Mouse (Mus musculus) heart, adult 2 months (tissue): ENCODE data around the gene Soga1. TPM values are rescaled to one million over a fixed set of nuclear protein-coding genes. Genes with fewer than 3 reads are reported as not detected.

Experiments
- DNase-seq, 2 experiments: peaks; one replicate each; pipeline ENCODE4 v3.0.0; 2021
- H3K27ac ChIP-seq: fragments of 200-600 bp; 2 replicates; pipeline ENCODE4 v1.8.1; 2022
- H3K27me3 ChIP-seq: fragments of 200-500 bp; 2 replicates; pipeline ENCODE4 v1.6.1; 2012; ENCODE audit warnings: mild to moderate bottlenecking, low read length, inconsistent platforms, mixed read lengths; ENCODE audit not compliant: control insufficient read depth, insufficient read depth
- H3K36me3 ChIP-seq: fragments of 200-500 bp; 2 replicates; pipeline ENCODE4 v1.6.1; 2012; ENCODE audit warnings: low read length, inconsistent platforms; ENCODE audit not compliant: control insufficient read depth, insufficient read depth
- H3K4me1 ChIP-seq: fragments of 200-500 bp; 2 replicates; pipeline ENCODE4 v1.6.1; 2011; ENCODE audit warnings: low read length; ENCODE audit not compliant: control insufficient read depth, insufficient read depth
- H3K4me3 ChIP-seq: fragments of 200-600 bp; 2 replicates; pipeline ENCODE4 v1.8.1; 2022
- H3K79me2 ChIP-seq: fragments of 200-500 bp; replicated peaks from 2 replicates; pipeline ENCODE4 v1.6.1; 2012; ENCODE audit warnings: mild to moderate bottlenecking, inconsistent platforms, low read length, moderate library complexity, mixed read lengths; ENCODE audit not compliant: control insufficient read depth, insufficient read depth
- H3K9ac ChIP-seq: fragments of 200-500 bp; 2 replicates; pipeline ENCODE4 v1.6.1; 2012; ENCODE audit warnings: low read depth, mild to moderate bottlenecking, control low read depth, inconsistent platforms, low read length, mixed read lengths
- CTCF ChIP-seq: fragments of 200-600 bp; IDR thresholded peaks from 2 replicates; pipeline ENCODE4 v1.8.1; 2022; ENCODE audit warnings: antibody characterized with exemption, mild to moderate bottlenecking, moderate library complexity
- EP300 ChIP-seq: fragments of 200-500 bp; IDR thresholded peaks from 2 replicates; pipeline ENCODE4 v1.6.1; 2011; ENCODE audit warnings: low read depth, low read length, control low read depth; ENCODE audit not compliant: insufficient read depth
- POLR2A ChIP-seq: fragments of 200-500 bp; IDR thresholded peaks from 2 replicates; pipeline ENCODE4 v1.6.1; 2011; ENCODE audit warnings: mild to moderate bottlenecking, low read depth, low read length, control low read depth; ENCODE audit not compliant: insufficient read depth
- WGBS: fragments of 180-500 bp; shearing (Covaris S2); methylation state at CpG from one replicate; pipeline ENCODE4 v1.1.7; 2018; 5-methylcytosine and 5-hydroxymethylcytosine counted together
- intact Hi-C: fragments of 180-260 bp; cut with DNase I; formaldehyde crosslinking; loops from one replicate; pipeline ENCODE4 v1.15.1; 2025
- polyA plus RNA-seq: library from polyadenylated mRNA; depleted of rRNA; stranded (reverse); fragments of >200 nt; gene quantifications from 2 replicates; pipeline ENCODE4 v1.2.3, GENCODE M21; 2012
- total RNA-seq, 2 experiments: library from RNA; stranded (reverse); gene quantifications; 2 replicates each; pipeline ENCODE4 v1.2.3; 2021

The Soga1 gene
- total and polyA plus RNA-seq, 3 experiments: 4.8 to 11.7 (median 10.0) TPM

DNA sequence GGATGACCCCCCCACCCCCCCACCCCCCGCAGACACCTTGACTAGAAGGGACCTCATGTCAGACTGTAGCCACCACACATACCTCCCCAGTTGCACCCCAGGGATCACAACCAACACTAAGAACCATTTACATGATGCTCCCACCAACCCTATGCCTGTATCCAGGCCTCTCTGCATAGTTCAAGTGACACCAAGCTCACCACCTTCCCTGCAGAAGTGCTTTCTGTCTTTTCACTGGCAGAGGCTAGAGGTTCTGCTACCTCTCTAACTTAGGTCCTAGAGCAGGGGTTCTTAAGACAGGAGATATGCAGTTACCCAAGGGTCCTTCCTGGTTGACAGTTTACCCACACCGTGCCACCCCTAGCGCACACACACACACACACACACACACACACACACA, 3.8 kb downstream of the Soga1 start:
- peaks cover 3% of the 10 kb centered on the region; the same call in 1 of the 2 replicates for H3K36me3 ChIP-seq
- H3K79me2 ChIP-seq: peaks cover 2% of the 10 kb centered on the region; the same call in 1 of the 2 replicates
- H3K27ac ChIP-seq: peak overlapping the region; percentile 76
- 44% methylated on average over 3 of the region's 3 CpGs for WGBS
- no peak overlapping the region for H3K9ac ChIP-seq
- TF ChIP-seq EP300 (no peak), POLR2A (no peak), CTCF (no peak)
- H3K4me3 ChIP-seq: no peak overlapping the region
- no peak for DNase-seq
- no peaks in the 10 kb centered on the region for H3K27me3 ChIP-seq
- peaks cover 54% of the 10 kb centered on the region for H3K4me1 ChIP-seq
- intact Hi-C loops: loop anchor here (5.0 kb wide), 1 partner anchor 353 kb away; no protein-coding TSS in a partner anchor

GRCm38 (mm10) chr2:157074772-157075171, 4.3 kb downstream of the Soga1 start:
- peak in 1 of 2 experiments; percentile 19 for DNase-seq
- Histone ChIP-seq H3K79me2 (peaks cover 2% of the 10 kb centered on the region; the same call in 1 of the 2 replicates), H3K27ac (peak overlapping the region; percentile 76), H3K9ac (no peak overlapping the region), H3K4me1 (peaks cover 58% of the 10 kb centered on the region), H3K36me3 (peaks cover 3% of the 10 kb centered on the region; the same call in 1 of the 2 replicates), H3K4me3 (no peak overlapping the region), H3K27me3 (no peaks in the 10 kb centered on the region)
- TF ChIP-seq EP300 (0 out of 2 replicates have a peak, but pooled peaks have one; percentile 4), POLR2A (no peak), CTCF (no peak)
- 34% methylated on average over 5 of the region's 5 CpGs for WGBS
- intact Hi-C loops: loop anchor here (5.0 kb wide), 1 partner anchor 352 kb away; no protein-coding TSS in a partner anchor

GRCm38 (mm10) chr2:157074186-157074724, 4.8 kb downstream of the Soga1 start:
- TF ChIP-seq CTCF (no peak), EP300 (no peak), POLR2A (no peak)
- 30% methylated on average over 9 of the region's 9 CpGs for WGBS
- Histone ChIP-seq H3K36me3 (peaks cover 3% of the 10 kb centered on the region; the same call in 1 of the 2 replicates), H3K79me2 (peaks cover 2% of the 10 kb centered on the region; the same call in 1 of the 2 replicates), H3K4me3 (no peak overlapping the region), H3K9ac (no peak overlapping the region), H3K4me1 (peaks cover 61% of the 10 kb centered on the region), H3K27ac (peak overlapping the region; percentile 76), H3K27me3 (no peaks in the 10 kb centered on the region)
- intact Hi-C loops: no loop called here
- DNase-seq: peak in 1 of 2 experiments; percentile 40

- Histone ChIP-seq H3K4me3 (no peak overlapping the region), H3K36me3 (peaks cover 3% of the 10 kb centered on the region; the same call in 1 of the 2 replicates), H3K27me3 (no peaks in the 10 kb centered on the region), H3K4me1 (peaks cover 68% of the 10 kb centered on the region), H3K79me2 (peaks cover 2% of the 10 kb centered on the region; the same call in 1 of the 2 replicates), H3K9ac (no peak overlapping the region), H3K27ac (peak overlapping the region; percentile 76)
- 45% methylated on average over 9 of the region's 9 CpGs for WGBS
- TF ChIP-seq EP300: no peak
- TF ChIP-seq CTCF: no peak
- no peak for TF ChIP-seq POLR2A
- intact Hi-C loops: no loop called here
- DNase-seq: peak in 1 of 2 experiments; percentile 26
Observed at GRCm38 (mm10) chr2:157073378-157074052, 5.5 kb downstream of the Soga1 start.

DNA sequence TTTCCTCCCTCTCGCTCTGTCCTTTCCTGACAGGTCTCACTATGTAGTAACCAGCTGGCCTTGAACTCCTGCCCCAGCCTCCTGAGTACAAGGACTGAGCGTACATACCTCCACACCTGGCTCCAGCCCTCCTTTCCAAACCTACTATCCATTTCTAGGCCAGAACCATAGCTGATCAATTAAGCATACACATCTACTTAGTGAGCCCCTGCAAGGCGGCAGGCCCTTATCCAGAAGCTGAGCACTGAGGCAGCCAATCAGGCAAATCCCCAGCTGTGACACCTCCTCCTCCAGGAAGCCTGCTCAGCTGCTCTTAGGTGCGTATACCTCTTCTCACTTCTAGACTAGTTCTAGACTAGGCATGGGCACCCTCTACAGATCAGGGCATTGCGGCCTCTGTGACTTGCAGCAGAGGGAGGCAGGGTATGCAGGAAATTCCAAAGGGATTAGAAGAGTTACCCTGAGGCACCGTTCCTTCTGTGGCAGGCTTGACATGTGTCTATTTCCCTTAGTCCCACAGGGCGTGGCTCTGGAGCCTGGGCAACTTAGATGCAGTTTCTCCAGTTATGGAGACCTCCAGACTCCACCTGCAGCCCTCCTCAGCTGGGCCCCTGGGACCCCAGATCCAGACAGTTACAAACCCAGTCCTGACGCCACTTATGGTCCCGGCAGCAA, 6.6 kb downstream of the Soga1 start:
- WGBS: 58% methylated on average over 9 of the region's 9 CpGs
- TF ChIP-seq CTCF (no peak), POLR2A (no peak), EP300 (no peak)

More for the DNA sequence above, 6.6 kb downstream of the Soga1 start:
- H3K9ac ChIP-seq: no peak overlapping the region
- H3K4me1 ChIP-seq: peaks cover 69% of the 10 kb centered on the region
- peak overlapping the region; percentile 26; the same call in 1 of the 2 replicates for H3K27ac ChIP-seq
- H3K4me3 ChIP-seq: no peak overlapping the region
- peaks cover 2% of the 10 kb centered on the region; the same call in 1 of the 2 replicates for H3K79me2 ChIP-seq
- DNase-seq: peak in 1 of 2 experiments; percentile 24
- H3K36me3 ChIP-seq: peaks cover 3% of the 10 kb centered on the region; the same call in 1 of the 2 replicates
- H3K27me3 ChIP-seq: no peaks in the 10 kb centered on the region
- intact Hi-C loops: no loop called here
